Mouse (Mus musculus) limb, embryonic 12.5 days (tissue): ENCODE results near the gene Sez6. TPM values are rescaled to one million over a fixed set of nuclear protein-coding genes. Genes with fewer than 3 reads are reported as not detected.

Source experiments
- ATAC-seq: fragments of 200-750 bp; cut with Nextera tagmentation; 2 replicates; pipeline ENCODE4 v1.8.0; 2017; ENCODE audit warnings: low read depth, moderate TSS enrichment; ENCODE audit not compliant: insufficient number of reproducible peaks, insufficient read depth, low FRiP score, low TSS enrichment
- H3K27ac ChIP-seq: fragments of 300-500 bp; sonication (generic); 2 replicates; pipeline ENCODE4 v1.5.1; 2016; ENCODE audit warnings: mild to moderate bottlenecking, moderate library complexity
- H3K27me3 ChIP-seq: fragments of 300-500 bp; sonication (generic); 2 replicates; pipeline ENCODE4 v1.6.1; 2016; ENCODE audit warnings: mild to moderate bottlenecking, moderate library complexity
- H3K36me3 ChIP-seq: fragments of 300-500 bp; sonication (generic); 2 replicates; pipeline ENCODE4 v1.6.1; 2016; ENCODE audit warnings: mild to moderate bottlenecking, moderate library complexity
- H3K4me1 ChIP-seq: fragments of 300-500 bp; sonication (generic); replicated peaks from 2 replicates; pipeline ENCODE4 v1.6.1; 2016
- H3K4me2 ChIP-seq: fragments of 300-500 bp; sonication (generic); 2 replicates; pipeline ENCODE4 v1.6.1; 2016; ENCODE audit warnings: mild to moderate bottlenecking, moderate library complexity
- H3K4me3 ChIP-seq: fragments of 300-500 bp; sonication (generic); replicated peaks from 2 replicates; pipeline ENCODE4 v1.5.1; 2016; ENCODE audit warnings: mild to moderate bottlenecking
- H3K9ac ChIP-seq: fragments of 300-500 bp; sonication (generic); replicated peaks from 2 replicates; pipeline ENCODE4 v1.6.1; 2016; ENCODE audit warnings: mild to moderate bottlenecking, moderate library complexity
- H3K9me3 ChIP-seq: fragments of 300-500 bp; sonication (generic); 2 replicates; pipeline ENCODE4 v1.6.1; 2016; ENCODE audit warnings: mild to moderate bottlenecking, moderate library complexity
- WGBS: fragments of 180-500 bp; shearing (Covaris S2); methylation state at CpG from one replicate; pipeline ENCODE4 v1.1.7; 2016; 5-methylcytosine and 5-hydroxymethylcytosine counted together
- polyA plus RNA-seq: library from polyadenylated mRNA; unstranded; fragments of >200 nt; fragmentation: Nextera tagmentation; extraction: Ambion mirVana; gene quantifications from 2 replicates; pipeline ENCODE4 v1.2.1, GENCODE M21; 2016

Gene Sez6
- polyA plus RNA-seq: 0.06 TPM in 1 of 2 replicates, not detected in the other

DNA sequence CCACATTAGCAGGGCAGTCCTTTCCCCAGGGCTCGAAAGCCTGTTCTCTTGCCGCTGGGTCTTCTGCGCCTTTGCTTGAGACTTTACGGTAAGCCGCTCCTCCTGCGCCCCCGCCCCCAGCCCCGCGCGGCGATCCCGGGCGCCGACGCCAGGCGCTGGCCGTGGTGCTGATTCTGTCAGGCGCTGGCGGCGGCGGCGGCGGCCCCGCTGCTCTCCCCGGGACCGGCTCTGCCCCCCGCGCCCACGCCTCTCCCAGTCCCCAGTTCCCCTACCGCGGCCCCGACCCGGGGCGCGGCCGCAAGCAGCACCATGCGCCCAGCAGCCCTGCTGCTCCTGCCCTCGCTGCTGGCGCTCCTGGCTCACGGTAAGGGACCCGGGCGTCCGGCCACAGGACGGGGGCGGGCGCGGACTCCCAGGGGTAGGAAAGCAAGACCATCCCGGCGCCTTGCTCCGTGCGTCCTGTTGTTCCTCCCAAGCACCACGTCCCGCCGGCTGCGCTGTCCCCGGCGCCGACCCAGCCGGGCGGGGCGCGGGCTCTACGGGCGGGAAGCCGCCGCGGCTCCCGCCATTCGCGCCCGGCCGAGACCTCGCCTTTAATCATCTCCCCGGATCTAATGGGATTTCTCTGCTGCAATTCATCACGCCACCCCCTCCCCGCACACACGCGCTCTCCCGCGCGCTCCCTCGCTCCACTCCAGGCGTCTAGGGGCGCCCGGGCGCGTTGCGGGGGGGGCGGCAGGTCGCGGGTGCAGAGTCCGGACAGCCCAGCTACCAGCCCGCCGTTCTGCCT, at the start of gene Sez6:
Gene Sez6 (plus strand): TSS at position 50 of the 790 bp plus-strand sequence.
- Histone ChIP-seq H3K36me3 (no peaks in the 10 kb centered on the region), H3K9me3 (no peaks in the 10 kb centered on the region), H3K4me3 (peak within 1 kb of the TSS; percentile 50), H3K4me2 (peak within 1 kb of the TSS; percentile 97), H3K9ac (0 out of 2 replicates have a peak within 1 kb of the TSS, but pooled peaks have one; percentile 12), H3K27me3 (peaks cover 94% of the 10 kb centered on the region), H3K27ac (no peak within 1 kb of the TSS), H3K4me1 (peaks cover 32% of the 10 kb centered on the region)
- peak; percentile 68; the same call in 1 of the 2 replicates for ATAC-seq
- WGBS: under 1% methylated on average over 93 of the region's 94 CpGs

DNA sequence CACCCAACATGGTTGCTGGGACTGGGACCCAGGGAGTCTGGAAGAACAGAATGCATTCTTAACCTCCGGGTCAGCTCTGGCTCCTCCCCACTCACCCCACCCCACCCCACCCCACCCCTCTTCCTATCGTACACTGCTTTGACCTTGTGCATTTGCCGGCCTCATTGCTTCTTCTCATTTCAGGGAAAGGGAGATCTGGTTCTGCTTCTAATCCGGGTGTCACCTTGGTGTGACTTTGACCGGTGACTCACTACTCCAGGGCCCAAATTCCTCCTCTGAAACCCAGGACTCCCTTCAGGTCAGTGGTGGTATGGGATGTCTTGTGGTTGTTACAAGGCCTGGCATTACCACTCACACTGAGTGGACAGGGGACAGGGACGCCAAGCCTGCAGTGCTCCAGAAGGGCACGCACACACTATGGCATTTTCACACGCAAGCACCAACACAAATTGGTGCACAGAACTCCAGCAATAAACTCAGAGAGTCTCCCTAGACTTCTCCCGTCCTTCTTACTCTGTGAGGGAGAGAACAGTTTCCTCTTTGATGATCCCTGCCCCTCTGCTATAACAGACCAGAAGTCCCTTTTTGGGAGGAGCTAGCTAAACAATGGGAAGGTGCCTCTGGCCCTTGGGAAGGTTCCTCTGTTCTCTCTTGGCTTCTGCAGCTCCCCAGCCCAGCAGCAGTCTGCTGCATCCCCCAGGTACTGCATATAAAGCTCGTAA, 45.9 kb upstream of the Sez6 start:
- Histone ChIP-seq H3K9me3 (no peaks in the 10 kb centered on the region), H3K4me2 (no peak overlapping the region), H3K4me1 (peaks cover 20% of the 10 kb centered on the region), H3K36me3 (no peaks in the 10 kb centered on the region), H3K9ac (no peak overlapping the region), H3K27ac (no peak overlapping the region), H3K4me3 (no peak overlapping the region), H3K27me3 (peaks cover 22% of the 10 kb centered on the region)
- 34% methylated on average over 10 of the region's 10 CpGs for WGBS
- no peak for ATAC-seq

DNA sequence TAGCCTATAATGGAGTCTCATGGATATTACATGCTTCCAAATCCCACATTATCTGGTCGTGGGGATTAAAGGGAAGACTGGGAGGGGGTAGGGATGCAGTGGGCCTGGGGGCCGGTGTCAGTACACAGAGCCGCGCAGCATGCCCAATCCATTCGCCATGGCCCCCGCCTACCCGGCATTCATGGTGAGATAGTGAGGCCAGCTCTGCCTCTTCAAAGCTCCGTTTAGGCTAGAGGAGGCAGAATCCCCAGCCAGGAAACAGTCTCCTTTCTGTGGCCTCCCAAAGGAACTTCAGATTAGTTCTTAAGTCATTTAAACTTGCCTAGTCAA, 45.4 kb upstream of the Sez6 start:
- WGBS: 34% methylated on average over 8 of the region's 8 CpGs
- peaks cover 20% of the 10 kb centered on the region for H3K4me1 ChIP-seq
- peaks cover 22% of the 10 kb centered on the region for H3K27me3 ChIP-seq
- ATAC-seq: 0 out of 2 replicates have a peak, but pooled peaks have one; percentile 26
- no peak overlapping the region for H3K9ac ChIP-seq
- no peak overlapping the region for H3K27ac ChIP-seq
- H3K4me3 ChIP-seq: no peak overlapping the region
- H3K9me3 ChIP-seq: no peaks in the 10 kb centered on the region
- no peaks in the 10 kb centered on the region for H3K36me3 ChIP-seq
- no peak overlapping the region for H3K4me2 ChIP-seq

DNA sequence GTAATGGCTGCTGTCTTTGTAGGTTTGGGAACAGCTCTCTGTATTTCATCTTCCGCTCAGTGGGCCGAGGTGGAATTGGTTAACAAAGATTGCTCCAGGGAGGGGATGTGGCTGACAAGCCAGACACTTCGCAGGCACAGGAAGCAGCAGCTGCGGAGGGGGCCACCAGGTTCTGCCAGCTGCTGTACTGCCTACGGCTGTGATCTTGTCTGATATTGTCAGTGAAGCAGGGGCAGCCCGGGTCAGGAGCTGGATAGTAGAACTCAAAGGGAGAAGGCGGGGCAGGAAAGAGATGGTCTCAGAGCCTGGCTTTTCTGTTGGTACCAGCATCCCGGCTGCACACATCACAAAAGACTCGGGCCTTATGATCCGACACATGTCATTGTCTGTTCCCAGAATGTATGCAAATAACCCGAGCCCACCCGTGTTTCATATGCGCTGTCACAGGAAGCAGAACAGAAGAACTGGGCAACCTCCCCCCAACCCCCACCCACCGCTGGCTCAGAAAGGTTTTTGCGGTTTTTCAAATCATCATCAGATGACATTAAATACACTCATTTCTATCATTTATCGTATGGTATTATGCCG, 43.1 kb upstream of the Sez6 start:
- Histone ChIP-seq H3K9me3 (no peaks in the 10 kb centered on the region), H3K27me3 (peaks cover 15% of the 10 kb centered on the region), H3K27ac (no peak overlapping the region), H3K4me3 (no peak overlapping the region), H3K4me2 (no peak overlapping the region), H3K36me3 (no peaks in the 10 kb centered on the region), H3K4me1 (peaks cover 27% of the 10 kb centered on the region), H3K9ac (no peak overlapping the region)
- no peak for ATAC-seq
- WGBS: 39% methylated on average over 17 of the region's 17 CpGs

DNA sequence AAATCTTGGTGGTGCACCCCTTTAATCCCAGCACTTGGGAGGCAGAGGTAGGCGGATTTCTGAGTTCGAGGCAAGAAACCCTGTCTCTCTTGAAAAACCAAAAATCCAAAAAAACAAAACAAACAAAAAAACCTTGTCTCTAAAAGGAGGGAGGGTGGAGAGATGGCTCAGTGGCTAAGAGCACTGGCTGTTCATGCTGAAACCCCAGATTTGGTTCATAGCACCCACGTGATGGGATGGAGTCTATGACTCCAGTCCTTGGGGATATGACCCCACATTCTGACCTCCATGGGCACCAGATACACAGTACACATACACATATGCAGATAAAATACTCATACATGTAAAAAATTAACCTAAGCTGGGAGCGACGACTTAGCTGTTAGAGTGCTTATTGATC, 41.8 kb upstream of the Sez6 start:
- H3K4me1 ChIP-seq: peaks cover 39% of the 10 kb centered on the region
- peaks cover 12% of the 10 kb centered on the region for H3K27me3 ChIP-seq
- ATAC-seq: no peak
- no peak overlapping the region for H3K4me3 ChIP-seq
- H3K9me3 ChIP-seq: no peaks in the 10 kb centered on the region
- H3K9ac ChIP-seq: no peak overlapping the region
- no peaks in the 10 kb centered on the region for H3K36me3 ChIP-seq
- H3K4me2 ChIP-seq: no peak overlapping the region
- no peak overlapping the region for H3K27ac ChIP-seq
- 90% methylated on average over 5 of the region's 5 CpGs for WGBS

DNA sequence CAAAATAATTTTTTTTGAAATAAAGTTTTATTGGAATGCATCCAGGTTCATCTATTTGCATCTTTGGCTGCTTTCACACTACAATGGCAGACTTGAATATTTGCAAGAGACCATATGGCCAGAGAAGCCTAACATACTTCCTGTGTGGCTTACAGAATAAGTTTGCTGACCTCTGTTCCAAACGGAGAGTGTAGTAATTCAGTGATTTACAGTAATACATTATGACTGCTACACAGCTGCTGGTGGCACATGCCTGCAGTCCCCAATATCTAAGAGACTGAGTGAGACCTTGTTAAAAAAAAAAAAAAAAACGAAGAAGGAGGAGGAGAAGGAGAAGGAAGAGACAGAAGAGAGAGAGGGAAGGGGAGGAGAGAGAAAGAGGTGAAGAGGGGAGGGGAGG, 41.1 kb upstream of the Sez6 start:
- H3K4me1 ChIP-seq: peaks cover 45% of the 10 kb centered on the region
- peaks cover 12% of the 10 kb centered on the region for H3K27me3 ChIP-seq
- H3K36me3 ChIP-seq: no peaks in the 10 kb centered on the region
- H3K9ac ChIP-seq: no peak overlapping the region
- H3K4me2 ChIP-seq: no peak overlapping the region
- no peak overlapping the region for H3K4me3 ChIP-seq
- no peak for ATAC-seq
- no peaks in the 10 kb centered on the region for H3K9me3 ChIP-seq
- H3K27ac ChIP-seq: no peak overlapping the region
- WGBS: 7% methylated on average over 1 of the region's 2 CpGs

DNA sequence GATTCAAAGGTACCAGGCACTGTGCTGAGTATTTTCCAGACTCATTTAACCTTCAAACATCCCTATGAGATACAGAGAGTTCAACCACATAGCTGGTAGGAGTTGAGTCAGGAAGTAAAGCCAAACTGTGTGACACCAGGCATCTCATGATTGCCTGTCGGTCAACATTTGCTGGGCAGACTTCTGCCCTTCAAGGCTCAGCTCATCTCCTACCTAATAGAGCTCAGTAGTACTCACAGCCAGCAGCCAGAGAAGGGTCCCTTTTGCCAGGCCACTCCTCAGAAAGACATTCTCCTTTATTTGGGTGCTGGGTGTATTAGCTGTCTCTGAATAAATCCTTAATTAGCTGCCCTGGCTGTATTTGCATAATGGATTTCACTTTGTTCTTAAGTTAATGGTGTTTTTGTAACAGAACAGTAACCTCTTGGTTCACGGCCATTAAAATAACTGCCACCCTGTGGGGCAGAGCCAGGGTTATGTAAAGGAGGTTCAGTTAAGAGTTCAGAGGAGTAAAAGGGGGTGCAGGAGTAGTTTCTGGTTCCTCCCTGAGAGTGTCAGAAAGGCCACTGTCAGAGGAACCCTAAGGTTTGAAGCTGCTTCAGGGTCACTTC, 39.8 kb upstream of the Sez6 start:
- no peaks in the 10 kb centered on the region for H3K9me3 ChIP-seq
- H3K27ac ChIP-seq: no peak overlapping the region
- H3K36me3 ChIP-seq: no peaks in the 10 kb centered on the region
- 39% methylated on average over 2 of the region's 2 CpGs for WGBS
- ATAC-seq: no peak
- H3K4me2 ChIP-seq: no peak overlapping the region
- no peak overlapping the region for H3K4me3 ChIP-seq
- peaks cover 22% of the 10 kb centered on the region for H3K27me3 ChIP-seq
- no peak overlapping the region for H3K9ac ChIP-seq
- H3K4me1 ChIP-seq: peaks cover 35% of the 10 kb centered on the region

DNA sequence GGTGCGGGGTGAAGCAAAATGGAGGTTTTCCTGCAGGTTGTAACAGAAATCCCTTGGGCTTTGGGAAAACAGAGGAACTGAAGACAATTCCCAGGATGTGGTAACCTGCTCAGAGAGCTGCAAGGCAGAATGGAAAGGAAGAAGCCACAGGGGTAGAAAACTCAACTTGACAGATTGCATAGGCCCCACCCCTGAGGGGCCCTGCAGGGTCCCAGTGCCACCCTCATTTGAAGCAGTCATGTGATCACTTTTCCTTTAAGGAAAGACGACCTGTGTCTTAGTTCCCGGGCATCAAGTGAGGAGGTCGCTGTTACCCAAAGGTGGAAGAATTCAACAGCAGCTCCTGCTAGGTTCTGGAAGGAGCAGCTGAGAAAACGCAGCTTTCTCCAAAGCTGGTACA, 37.7 kb upstream of the Sez6 start:
- ATAC-seq: no peak
- no peak overlapping the region for H3K9ac ChIP-seq
- no peak overlapping the region for H3K4me3 ChIP-seq
- no peak overlapping the region for H3K4me2 ChIP-seq
- H3K4me1 ChIP-seq: peaks cover 32% of the 10 kb centered on the region
- H3K9me3 ChIP-seq: no peaks in the 10 kb centered on the region
- peaks cover 35% of the 10 kb centered on the region for H3K27me3 ChIP-seq
- H3K27ac ChIP-seq: no peak overlapping the region
- H3K36me3 ChIP-seq: no peaks in the 10 kb centered on the region
- 11% methylated on average over 5 of the region's 5 CpGs for WGBS

DNA sequence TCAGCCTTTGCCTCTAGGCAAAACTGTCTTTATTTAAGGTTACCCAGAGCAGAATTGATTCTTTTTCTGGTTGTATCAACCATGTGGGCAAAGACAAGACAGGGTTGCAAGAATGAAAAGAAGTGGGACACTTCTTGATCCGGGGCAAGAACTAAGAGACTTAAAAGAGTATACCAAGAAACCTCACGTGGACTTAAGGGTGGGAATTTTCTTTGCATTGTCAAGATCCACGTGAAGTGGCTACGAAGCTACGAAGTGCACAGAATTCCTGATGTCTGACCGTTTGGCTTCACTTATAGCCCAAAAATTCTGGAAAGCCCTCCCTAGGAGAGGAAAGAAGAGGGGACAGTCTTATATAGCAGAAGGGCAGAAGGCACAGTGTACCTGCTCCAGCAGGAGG, 37.3 kb upstream of the Sez6 start:
- ATAC-seq: no peak
- H3K4me2 ChIP-seq: peak overlapping the region; percentile 29; the same call in 1 of the 2 replicates
- no peak overlapping the region for H3K9ac ChIP-seq
- H3K4me3 ChIP-seq: no peak overlapping the region
- no peak overlapping the region for H3K27ac ChIP-seq
- no peaks in the 10 kb centered on the region for H3K9me3 ChIP-seq
- H3K27me3 ChIP-seq: peaks cover 39% of the 10 kb centered on the region
- H3K4me1 ChIP-seq: peaks cover 32% of the 10 kb centered on the region
- no peaks in the 10 kb centered on the region for H3K36me3 ChIP-seq
- WGBS: 39% methylated on average over 6 of the region's 6 CpGs

DNA sequence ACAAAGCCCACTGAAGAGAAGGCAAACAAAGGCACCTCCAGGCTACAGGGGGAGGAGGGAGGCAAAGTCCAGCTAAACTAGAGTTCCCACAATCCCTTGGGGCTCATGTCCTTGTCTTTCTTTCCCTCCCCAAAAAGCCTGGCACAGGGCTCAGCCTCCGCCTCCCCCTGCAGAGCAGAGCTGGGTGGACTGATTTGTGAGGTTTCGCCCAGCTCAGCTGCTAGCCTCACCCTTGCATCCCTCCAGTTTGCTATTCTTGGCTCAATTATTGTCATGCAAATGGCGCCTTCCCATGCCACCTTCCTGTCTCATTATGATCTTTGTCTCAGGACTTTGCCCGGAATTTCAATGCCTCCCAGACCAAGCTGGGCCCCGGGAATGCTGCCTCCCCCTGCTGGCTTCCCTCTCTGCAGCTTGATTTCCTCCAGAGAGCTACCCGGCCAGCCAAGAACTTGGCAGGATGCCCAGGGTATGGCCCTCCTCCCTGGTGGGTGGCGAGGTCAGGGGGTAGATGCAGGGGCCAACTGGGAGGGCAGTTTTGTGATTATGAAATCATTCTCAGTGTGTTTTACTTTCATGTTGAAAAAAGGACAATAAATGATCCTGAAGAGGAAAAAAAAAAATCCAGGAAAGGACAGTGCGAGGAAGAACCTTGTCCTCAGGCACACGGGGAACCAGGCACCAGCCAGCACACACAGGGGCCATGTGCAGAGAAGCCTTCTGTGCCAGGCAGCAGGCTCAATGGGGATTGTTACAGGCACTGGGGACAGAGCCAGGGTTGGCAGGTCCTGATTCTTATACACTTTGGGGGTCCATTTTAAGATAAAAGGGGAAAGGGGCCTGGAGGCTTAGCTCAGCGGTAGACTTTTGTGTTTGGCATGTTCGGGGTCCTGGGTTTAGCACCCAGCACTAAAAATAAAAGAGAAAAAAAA, 36.5 kb upstream of the Sez6 start, which contains the start of gene Pipox:
Gene Pipox (minus strand): TSS at position 310 of the 932 bp plus-strand sequence.
- Histone ChIP-seq H3K4me2 (peak within 1 kb of the TSS; percentile 29), H3K27me3 (peaks cover 47% of the 10 kb centered on the region), H3K4me3 (no peak within 1 kb of the TSS), H3K36me3 (no peaks in the 10 kb centered on the region), H3K27ac (no peak within 1 kb of the TSS), H3K9ac (no peak within 1 kb of the TSS), H3K9me3 (no peaks in the 10 kb centered on the region), H3K4me1 (peaks cover 32% of the 10 kb centered on the region)
- no peak for ATAC-seq
- WGBS: 28% methylated on average over 11 of the region's 11 CpGs
